Mouse (Mus musculus) hindbrain, embryonic 12.5 days (tissue): Measurements from ENCODE around the gene Jaml. TPM values are rescaled to one million over a fixed set of nuclear protein-coding genes. Genes with fewer than 3 reads are reported as not detected.

Source experiments
- ATAC-seq: fragments of 200-750 bp; cut with Nextera tagmentation; 2 replicates; pipeline ENCODE4 v1.8.0; 2017; ENCODE audit warnings: moderate TSS enrichment; ENCODE audit not compliant: low FRiP score
- H3K27ac ChIP-seq: fragments of 300-500 bp; sonication (generic); 2 replicates; pipeline ENCODE4 v1.5.1; 2016; ENCODE audit warnings: mild to moderate bottlenecking
- H3K27me3 ChIP-seq: fragments of 300-500 bp; sonication (generic); 2 replicates; pipeline ENCODE4 v1.6.1; 2016; ENCODE audit warnings: mild to moderate bottlenecking
- H3K36me3 ChIP-seq: fragments of 300-500 bp; sonication (generic); 2 replicates; pipeline ENCODE4 v1.6.1; 2016; ENCODE audit warnings: mild to moderate bottlenecking
- H3K4me1 ChIP-seq: fragments of 300-500 bp; sonication (generic); 2 replicates; pipeline ENCODE4 v1.6.1; 2016
- H3K4me2 ChIP-seq: fragments of 300-500 bp; sonication (generic); replicated peaks from 2 replicates; pipeline ENCODE4 v1.6.1; 2016; ENCODE audit warnings: mild to moderate bottlenecking
- H3K4me3 ChIP-seq: fragments of 300-500 bp; sonication (generic); 2 replicates; pipeline ENCODE4 v1.5.1; 2016; ENCODE audit warnings: mild to moderate bottlenecking
- H3K9ac ChIP-seq: fragments of 300-500 bp; sonication (generic); 2 replicates; pipeline ENCODE4 v1.6.1; 2016; ENCODE audit warnings: mild to moderate bottlenecking, moderate library complexity
- H3K9me3 ChIP-seq: fragments of 300-500 bp; sonication (generic); replicated peaks from 2 replicates; pipeline ENCODE4 v1.6.1; 2016; ENCODE audit warnings: mild to moderate bottlenecking
- WGBS: fragments of 180-500 bp; shearing (Covaris S2); methylation state at CpG from one replicate; pipeline ENCODE4 v1.1.7; 2016; 5-methylcytosine and 5-hydroxymethylcytosine counted together
- polyA plus RNA-seq: library from polyadenylated mRNA; unstranded; fragments of >200 nt; fragmentation: Nextera tagmentation; extraction: Ambion mirVana; gene quantifications from 2 replicates; pipeline ENCODE4 v1.2.1, GENCODE M21; 2016

Gene Jaml
- polyA plus RNA-seq, 1 experiment from 2014 or later, result not detected

- H3K27me3 ChIP-seq, result peaks cover 20% of the 10 kb centered on the region
- ATAC-seq, result no peak
Measured at GRCm38 (mm10) chr9:45049731-45050130, 29.3 kb upstream of the Jaml start.

GRCm38 (mm10) chr9:45050301-45050700 is 28.7 kb upstream of the Jaml start:
- no peak overlapping the region for H3K4me2 ChIP-seq
- H3K36me3 ChIP-seq, result no peaks in the 10 kb centered on the region
- no peak overlapping the region for H3K9ac ChIP-seq
- H3K27ac ChIP-seq, result no peak overlapping the region
- ATAC-seq, result no peak
- no peak overlapping the region for H3K4me3 ChIP-seq
- 89% methylated on average over 2 of the region's 2 CpGs for WGBS
- no peaks in the 10 kb centered on the region for H3K9me3 ChIP-seq
- no peaks in the 10 kb centered on the region for H3K4me1 ChIP-seq
- peaks cover 20% of the 10 kb centered on the region for H3K27me3 ChIP-seq

More at GRCm38 (mm10) chr9:45049731-45050130, 29.3 kb upstream of the Jaml start:
- Histone ChIP-seq H3K27ac (no peak overlapping the region), H3K9ac (no peak overlapping the region), H3K4me2 (no peak overlapping the region), H3K4me1 (no peaks in the 10 kb centered on the region), H3K4me3 (no peak overlapping the region), H3K36me3 (no peaks in the 10 kb centered on the region), H3K9me3 (no peaks in the 10 kb centered on the region)
- WGBS, result 84% methylated on average over 1 of the region's 1 CpGs

- Histone ChIP-seq H3K4me1 (no peaks in the 10 kb centered on the region), H3K27me3 (peaks cover 36% of the 10 kb centered on the region), H3K36me3 (no peaks in the 10 kb centered on the region), H3K9me3 (no peaks in the 10 kb centered on the region), H3K4me2 (peak within 1 kb of the TSS; percentile 54), H3K27ac (peak within 1 kb of the TSS; percentile 98), H3K9ac (peak within 1 kb of the TSS; percentile 64), H3K4me3 (peak within 1 kb of the TSS; percentile 61)
- under 1% methylated on average over 32 of the region's 33 CpGs for WGBS
- peak; percentile 98 for ATAC-seq
Measured at GRCm38 (mm10) chr9:45055082-45055713, 23.8 kb upstream of the Jaml start, which contains the start of gene Mpzl3. Mpzl3 (plus strand) TSS chr9:45055186.

GRCm38 (mm10) chr9:45058304-45058940 is 20.6 kb upstream of the Jaml start:
- Histone ChIP-seq H3K9me3 (no peaks in the 10 kb centered on the region), H3K27ac (no peak overlapping the region), H3K4me2 (no peak overlapping the region), H3K4me3 (no peak overlapping the region), H3K4me1 (no peaks in the 10 kb centered on the region), H3K9ac (no peak overlapping the region), H3K36me3 (no peaks in the 10 kb centered on the region), H3K27me3 (peaks cover 28% of the 10 kb centered on the region)
- 48% methylated on average over 5 of the region's 5 CpGs for WGBS
- ATAC-seq, result no peak

DNA sequence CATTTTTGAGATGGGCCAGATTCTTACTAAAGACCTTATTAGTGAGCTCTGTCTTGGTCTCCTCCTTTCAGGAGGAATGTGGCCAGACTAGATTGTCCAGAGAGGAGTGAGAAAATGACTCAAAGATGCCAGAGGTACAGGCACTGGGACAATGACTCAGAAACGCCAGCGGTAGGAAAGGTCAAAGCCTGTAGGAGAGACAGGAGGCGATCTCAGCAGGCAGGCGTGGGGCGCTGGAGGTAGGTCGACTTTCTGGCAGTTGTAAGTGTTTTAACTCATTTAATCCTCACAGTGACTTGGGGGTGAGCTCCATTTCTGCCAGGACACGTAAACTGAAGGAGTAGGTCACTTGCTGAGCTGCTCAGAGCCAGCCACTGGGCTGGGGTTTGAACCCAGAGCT is 18.8 kb upstream of the Jaml start:
- Histone ChIP-seq H3K9me3 (no peaks in the 10 kb centered on the region), H3K9ac (no peak overlapping the region), H3K4me2 (no peak overlapping the region), H3K4me3 (no peak overlapping the region), H3K27ac (no peak overlapping the region), H3K4me1 (no peaks in the 10 kb centered on the region), H3K36me3 (no peaks in the 10 kb centered on the region), H3K27me3 (peaks cover 25% of the 10 kb centered on the region)
- WGBS, result 45% methylated on average over 7 of the region's 7 CpGs
- no peak for ATAC-seq

- no peaks in the 10 kb centered on the region for H3K4me1 ChIP-seq
- ATAC-seq, result no peak
- peaks cover 15% of the 10 kb centered on the region for H3K27me3 ChIP-seq
- no peaks in the 10 kb centered on the region for H3K9me3 ChIP-seq
- H3K36me3 ChIP-seq, result no peaks in the 10 kb centered on the region
- H3K27ac ChIP-seq, result no peak overlapping the region
- no peak overlapping the region for H3K4me3 ChIP-seq
- H3K4me2 ChIP-seq, result no peak overlapping the region
- 82% methylated on average over 3 of the region's 3 CpGs for WGBS
- H3K9ac ChIP-seq, result no peak overlapping the region
Measured at GRCm38 (mm10) chr9:45062677-45063076, 16.3 kb upstream of the Jaml start.

GRCm38 (mm10) chr9:45064421-45064820 is 14.6 kb upstream of the Jaml start:
- H3K27ac ChIP-seq, result no peak overlapping the region
- no peak overlapping the region for H3K4me2 ChIP-seq
- ATAC-seq, result no peak
- no peaks in the 10 kb centered on the region for H3K36me3 ChIP-seq
- H3K27me3 ChIP-seq, result peaks cover 6% of the 10 kb centered on the region
- no peak overlapping the region for H3K9ac ChIP-seq
- H3K9me3 ChIP-seq, result no peaks in the 10 kb centered on the region
- no peak overlapping the region for H3K4me3 ChIP-seq
- no peaks in the 10 kb centered on the region for H3K4me1 ChIP-seq
- WGBS, result 82% methylated on average over 6 of the region's 6 CpGs

GRCm38 (mm10) chr9:45066735-45067134 is 12.2 kb upstream of the Jaml start:
- 85% methylated on average over 4 of the region's 4 CpGs for WGBS
- Histone ChIP-seq H3K4me1 (no peaks in the 10 kb centered on the region), H3K4me2 (no peak overlapping the region), H3K36me3 (no peaks in the 10 kb centered on the region), H3K4me3 (no peak overlapping the region), H3K27me3 (no peaks in the 10 kb centered on the region), H3K9me3 (no peaks in the 10 kb centered on the region), H3K9ac (no peak overlapping the region), H3K27ac (no peak overlapping the region)
- no peak for ATAC-seq

DNA sequence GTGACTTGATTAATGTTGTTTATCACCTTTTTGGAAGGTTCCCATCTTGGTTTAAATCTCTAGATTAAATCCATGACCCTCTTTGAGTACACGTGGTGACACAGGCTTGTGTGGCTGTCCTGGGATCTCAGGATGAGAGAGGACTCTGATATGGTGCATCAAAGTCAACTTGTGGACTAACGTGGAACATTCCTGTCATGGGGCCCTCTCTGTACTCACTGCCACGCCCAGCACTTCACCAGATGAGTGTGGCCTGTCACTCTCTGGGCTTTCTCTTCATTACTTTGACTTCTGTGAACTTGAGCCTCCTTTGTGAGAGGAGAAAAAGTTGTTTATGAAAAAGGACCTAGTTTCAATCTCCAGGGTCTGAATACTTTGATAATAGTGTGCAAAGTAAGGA is 7.2 kb upstream of the Jaml start:
- Histone ChIP-seq H3K4me3 (no peak overlapping the region), H3K36me3 (no peaks in the 10 kb centered on the region), H3K27me3 (no peaks in the 10 kb centered on the region), H3K4me1 (no peaks in the 10 kb centered on the region), H3K9ac (no peak overlapping the region), H3K27ac (no peak overlapping the region), H3K9me3 (no peaks in the 10 kb centered on the region), H3K4me2 (no peak overlapping the region)
- 66% methylated on average over 3 of the region's 3 CpGs for WGBS
- no peak for ATAC-seq

GRCm38 (mm10) chr9:45077859-45078258 is 1.1 kb upstream of the Jaml start:
- no peak overlapping the region for H3K4me3 ChIP-seq
- H3K4me2 ChIP-seq, result no peak overlapping the region
- H3K9me3 ChIP-seq, result no peaks in the 10 kb centered on the region
- 69% methylated on average over 3 of the region's 3 CpGs for WGBS
- H3K4me1 ChIP-seq, result no peaks in the 10 kb centered on the region
- H3K27ac ChIP-seq, result no peak overlapping the region
- ATAC-seq, result no peak
- no peaks in the 10 kb centered on the region for H3K36me3 ChIP-seq
- H3K9ac ChIP-seq, result no peak overlapping the region
- H3K27me3 ChIP-seq, result no peaks in the 10 kb centered on the region

DNA sequence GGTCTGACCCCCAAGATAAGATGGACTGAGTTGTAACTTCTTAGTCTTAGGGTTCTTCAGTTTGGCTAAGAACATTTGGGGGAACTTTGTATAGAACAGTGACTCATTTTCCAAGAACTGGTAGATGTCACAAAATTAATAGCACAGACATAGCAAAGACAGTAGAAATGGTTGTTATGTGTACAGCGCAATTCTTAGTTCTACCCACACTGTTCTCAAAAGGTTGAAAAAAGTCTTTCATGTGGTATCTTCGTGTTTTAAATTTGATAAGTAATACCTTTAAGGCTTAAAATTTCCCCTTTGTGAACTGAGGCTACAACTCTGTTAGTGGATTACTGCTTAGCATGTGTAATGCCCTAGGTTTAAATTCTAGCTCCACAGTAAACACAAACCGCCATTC is 4.1 kb downstream of the Jaml start:
- Histone ChIP-seq H3K36me3 (no peaks in the 10 kb centered on the region), H3K27ac (no peak overlapping the region), H3K27me3 (no peaks in the 10 kb centered on the region), H3K4me1 (no peaks in the 10 kb centered on the region), H3K4me2 (no peak overlapping the region), H3K9me3 (no peaks in the 10 kb centered on the region), H3K9ac (no peak overlapping the region), H3K4me3 (no peak overlapping the region)
- no peak for ATAC-seq
- 93% methylated on average over 3 of the region's 3 CpGs for WGBS

GRCm38 (mm10) chr9:45084556-45084955 is 5.6 kb downstream of the Jaml start:
- no peak for ATAC-seq
- 79% methylated on average over 5 of the region's 5 CpGs for WGBS

More at GRCm38 (mm10) chr9:45084556-45084955, 5.6 kb downstream of the Jaml start:
- no peaks in the 10 kb centered on the region for H3K27me3 ChIP-seq
- H3K36me3 ChIP-seq, result no peaks in the 10 kb centered on the region
- H3K27ac ChIP-seq, result no peak overlapping the region
- H3K9me3 ChIP-seq, result no peaks in the 10 kb centered on the region
- H3K4me3 ChIP-seq, result no peak overlapping the region
- no peaks in the 10 kb centered on the region for H3K4me1 ChIP-seq
- H3K9ac ChIP-seq, result no peak overlapping the region
- H3K4me2 ChIP-seq, result no peak overlapping the region
